Mouse (Mus musculus) liver, adult 2 months (tissue): Measurements from ENCODE around the gene Zmiz1. TPM values are rescaled to one million over a fixed set of nuclear protein-coding genes. Genes with fewer than 3 reads are reported as not detected.
A peak's percentile ranks its signal among the peaks of the same experiment; 100 is the strongest.

ENCODE experiments used
- DNase-seq: peaks from one replicate; pipeline ENCODE4 v3.0.0-alpha.2; 2011; ENCODE audit warnings: low read depth, low spot score; ENCODE audit errors: extremely low read depth
- H3K27ac ChIP-seq: fragments of 200-500 bp; replicated peaks from 2 replicates; pipeline ENCODE4 v1.5.1; 2012; ENCODE audit warnings: low read depth, mild to moderate bottlenecking, control low read depth, inconsistent platforms, low read length; ENCODE audit not compliant: insufficient read depth
- H3K27me3 ChIP-seq: fragments of 200-500 bp; 2 replicates; pipeline ENCODE4 v1.6.1; 2012; ENCODE audit warnings: mild to moderate bottlenecking, moderate library complexity, low read length, inconsistent platforms; ENCODE audit not compliant: control insufficient read depth, insufficient read depth
- H3K36me3 ChIP-seq: fragments of 200-500 bp; 2 replicates; pipeline ENCODE4 v1.6.1; 2012; ENCODE audit warnings: low read length, inconsistent platforms; ENCODE audit not compliant: control insufficient read depth, insufficient read depth
- H3K4me1 ChIP-seq: fragments of 200-500 bp; 2 replicates; pipeline ENCODE4 v1.6.1; 2011; ENCODE audit warnings: low read length; ENCODE audit not compliant: control insufficient read depth, insufficient read depth
- H3K4me3 ChIP-seq: fragments of 200-500 bp; 2 replicates; pipeline ENCODE4 v1.5.1; 2011; ENCODE audit warnings: low read depth, mild to moderate bottlenecking, control low read depth, low read length, moderate library complexity; ENCODE audit not compliant: insufficient read depth
- H3K79me2 ChIP-seq: fragments of 200-500 bp; 2 replicates; pipeline ENCODE4 v1.6.1; 2012; ENCODE audit warnings: inconsistent platforms, mild to moderate bottlenecking, low read length, moderate library complexity; ENCODE audit not compliant: control insufficient read depth, insufficient read depth
- H3K9ac ChIP-seq: fragments of 200-500 bp; 2 replicates; pipeline ENCODE4 v1.6.1; 2012; ENCODE audit warnings: low read depth, mild to moderate bottlenecking, control low read depth, inconsistent platforms, low read length
- CTCF ChIP-seq: fragments of 200-500 bp; IDR thresholded peaks from 2 replicates; pipeline ENCODE4 v1.5.1; 2011; ENCODE audit warnings: low read depth, low read length, control low read depth
- POLR2A ChIP-seq: fragments of 200-500 bp; IDR thresholded peaks from 2 replicates; pipeline ENCODE4 v1.6.1; 2011; ENCODE audit warnings: low read length, control low read depth; ENCODE audit not compliant: insufficient read depth; ENCODE audit errors: extremely low read depth
- WGBS: fragments of 180-500 bp; shearing (Covaris S2); methylation state at CpG from one replicate; pipeline ENCODE4 v1.1.7; 2018; 5-methylcytosine and 5-hydroxymethylcytosine counted together
- polyA plus RNA-seq: library from polyadenylated mRNA; depleted of rRNA; stranded (reverse); fragments of >200 nt; gene quantifications from 2 replicates; pipeline ENCODE4 v1.2.3, GENCODE M21; 2012
- total RNA-seq: library from RNA; depleted of rRNA; stranded (reverse); fragments of >200 nt; gene quantifications from 2 replicates; pipeline ENCODE4 v1.2.3, GENCODE M21; 2014

Zmiz1 gene
- total and polyA plus RNA-seq, 2 experiments = 5.3 to 10.2 TPM

GRCm38 (mm10) chr14:25499526-25499925 lies 40.5 kb downstream of the Zmiz1 start:
- no peaks in the 10 kb centered on the region for H3K27me3 ChIP-seq
- H3K4me1 ChIP-seq = peaks cover 50% of the 10 kb centered on the region
- H3K9ac ChIP-seq = no peak overlapping the region
- H3K4me3 ChIP-seq = no peak overlapping the region
- WGBS = 71% methylated on average over 3 of the region's 3 CpGs
- H3K27ac ChIP-seq = no peak overlapping the region
- TF ChIP-seq CTCF = no peak
- no peak for TF ChIP-seq POLR2A
- 0 out of 2 replicates have a peak, but pooled peaks cover 2% of the 10 kb centered on the region for H3K36me3 ChIP-seq
- peaks cover 57% of the 10 kb centered on the region for H3K79me2 ChIP-seq
- no peak for DNase-seq

DNA sequence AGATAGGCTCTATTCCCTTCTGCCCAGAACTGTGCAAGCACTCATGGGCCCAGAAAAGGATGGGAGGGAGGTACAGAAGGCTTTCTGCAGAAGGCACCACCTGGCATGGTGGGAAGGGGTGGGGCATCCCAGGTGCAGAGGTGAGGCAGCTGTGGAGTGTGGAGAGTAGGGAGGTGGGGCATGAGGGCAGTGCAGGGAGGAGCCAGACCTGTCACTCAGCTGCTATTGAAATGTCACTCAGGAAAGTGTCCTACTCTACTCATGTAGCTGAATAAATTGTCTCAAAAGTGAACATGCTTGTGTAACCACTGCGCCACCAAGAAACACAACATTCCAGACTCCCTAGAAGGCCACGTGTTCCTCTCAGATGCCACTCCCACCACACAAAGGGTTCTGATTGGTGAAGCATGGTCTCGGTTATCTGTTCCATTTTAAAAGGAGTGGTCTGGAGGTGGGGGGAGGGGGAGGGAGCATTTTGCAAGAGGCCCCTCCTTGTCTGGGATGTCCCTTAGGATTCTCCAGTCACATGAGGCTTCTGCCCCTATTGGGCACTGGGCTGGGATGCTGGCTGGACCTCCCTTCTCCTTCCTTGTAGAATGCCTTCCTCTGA lies 41.6 kb downstream of the Zmiz1 start:
- WGBS = 24% methylated on average over 3 of the region's 3 CpGs
- no peaks in the 10 kb centered on the region for H3K27me3 ChIP-seq
- TF ChIP-seq POLR2A (no peak), CTCF (no peak)
- H3K4me3 ChIP-seq = no peak overlapping the region
- H3K4me1 ChIP-seq = peaks cover 47% of the 10 kb centered on the region
- peaks cover 46% of the 10 kb centered on the region for H3K79me2 ChIP-seq
- no peak overlapping the region for H3K9ac ChIP-seq
- no peak overlapping the region for H3K27ac ChIP-seq
- peak; percentile 39 for DNase-seq
- H3K36me3 ChIP-seq = 0 out of 2 replicates have a peak, but pooled peaks cover 2% of the 10 kb centered on the region

DNA sequence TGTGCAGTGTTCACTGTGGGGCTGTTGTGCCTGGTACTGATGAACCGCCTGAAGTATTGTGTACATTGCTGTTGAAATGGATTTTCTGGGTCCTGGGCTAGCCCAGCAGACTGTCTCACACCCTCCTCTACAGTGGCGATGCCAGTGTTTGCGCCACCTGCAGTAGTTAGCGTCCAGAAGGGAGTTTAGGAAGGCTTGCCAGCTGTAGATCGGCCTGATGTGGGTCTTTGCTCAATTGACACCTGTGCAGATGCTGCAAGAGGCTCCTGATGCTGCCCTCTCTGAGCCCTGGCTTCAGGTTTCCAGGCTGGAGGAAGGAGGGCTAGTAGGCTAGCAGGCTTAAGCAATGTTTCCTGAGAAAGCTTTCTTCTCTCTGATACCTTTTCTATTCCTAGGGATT lies 42.5 kb downstream of the Zmiz1 start:
- Histone ChIP-seq H3K4me1 (peaks cover 50% of the 10 kb centered on the region), H3K79me2 (peaks cover 49% of the 10 kb centered on the region), H3K27ac (no peak overlapping the region), H3K9ac (no peak overlapping the region), H3K4me3 (no peak overlapping the region), H3K36me3 (0 out of 2 replicates have a peak, but pooled peaks cover 2% of the 10 kb centered on the region), H3K27me3 (no peaks in the 10 kb centered on the region)
- 40% methylated on average over 5 of the region's 5 CpGs for WGBS
- no peak for DNase-seq
- TF ChIP-seq CTCF (no peak), POLR2A (no peak)

DNA sequence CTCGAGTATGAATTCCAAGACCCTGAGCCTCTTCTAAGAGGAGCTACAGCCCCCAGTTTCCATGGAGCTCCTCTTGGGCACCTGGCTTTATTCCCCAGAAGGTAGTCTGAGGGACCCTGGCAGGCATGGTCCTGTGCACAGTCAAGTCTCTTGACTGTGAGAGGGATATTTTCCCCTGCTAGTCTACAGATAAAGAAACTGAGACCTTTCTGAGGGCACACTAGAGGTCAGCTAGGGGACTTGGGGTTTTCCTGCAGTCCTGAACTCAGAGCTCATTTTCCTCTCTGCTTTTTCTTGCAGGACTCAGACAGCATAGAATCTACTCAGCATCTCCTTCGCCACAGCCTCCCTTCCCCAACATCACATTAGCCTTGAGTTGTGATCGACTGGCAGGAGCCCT lies 43.4 kb downstream of the Zmiz1 start:
- H3K4me3 ChIP-seq = no peak overlapping the region
- no peak overlapping the region for H3K27ac ChIP-seq
- DNase-seq = no peak
- H3K79me2 ChIP-seq = peaks cover 46% of the 10 kb centered on the region
- H3K27me3 ChIP-seq = no peaks in the 10 kb centered on the region
- no peak overlapping the region for H3K9ac ChIP-seq
- WGBS = 91% methylated on average over 3 of the region's 3 CpGs
- H3K4me1 ChIP-seq = peaks cover 49% of the 10 kb centered on the region
- 0 out of 2 replicates have a peak, but pooled peaks cover 2% of the 10 kb centered on the region for H3K36me3 ChIP-seq
- no peak for TF ChIP-seq POLR2A
- no peak for TF ChIP-seq CTCF

GRCm38 (mm10) chr14:25504241-25504640 lies 45.3 kb downstream of the Zmiz1 start:
- DNase-seq = no peak
- H3K36me3 ChIP-seq = 0 out of 2 replicates have a peak, but pooled peaks cover 2% of the 10 kb centered on the region
- 75% methylated on average over 3 of the region's 3 CpGs for WGBS
- peaks cover 57% of the 10 kb centered on the region for H3K4me1 ChIP-seq
- H3K9ac ChIP-seq = no peak overlapping the region
- H3K4me3 ChIP-seq = no peak overlapping the region
- TF ChIP-seq CTCF (no peak), POLR2A (no peak)
- H3K27ac ChIP-seq = no peak overlapping the region
- H3K79me2 ChIP-seq = peaks cover 32% of the 10 kb centered on the region
- no peaks in the 10 kb centered on the region for H3K27me3 ChIP-seq

- H3K27me3 ChIP-seq = no peaks in the 10 kb centered on the region
- H3K4me3 ChIP-seq = no peak overlapping the region
- 0 out of 2 replicates have a peak overlapping the region, but pooled peaks have one; percentile 7 for H3K9ac ChIP-seq
- peaks cover 28% of the 10 kb centered on the region for H3K79me2 ChIP-seq
- H3K27ac ChIP-seq = peak overlapping the region; percentile 22
- no peak for TF ChIP-seq POLR2A
- TF ChIP-seq CTCF = no peak
- peak; percentile 85 for DNase-seq
- 24% methylated on average over 6 of the region's 6 CpGs for WGBS
- H3K4me1 ChIP-seq = peaks cover 61% of the 10 kb centered on the region
- 0 out of 2 replicates have a peak, but pooled peaks cover 2% of the 10 kb centered on the region for H3K36me3 ChIP-seq
These were observed 46.3 kb downstream of the Zmiz1 start for GRCm38 (mm10) chr14:25505201-25505671.
